Mouse (Mus musculus): ENCODE data around the gene Rsrc1.
"Not testable (repeated sequence)": the region's sequence is repeated elsewhere in the genome, so short reads cannot be mapped to it uniquely, and the experiment has no call there.

Gene Rsrc1

DNA sequence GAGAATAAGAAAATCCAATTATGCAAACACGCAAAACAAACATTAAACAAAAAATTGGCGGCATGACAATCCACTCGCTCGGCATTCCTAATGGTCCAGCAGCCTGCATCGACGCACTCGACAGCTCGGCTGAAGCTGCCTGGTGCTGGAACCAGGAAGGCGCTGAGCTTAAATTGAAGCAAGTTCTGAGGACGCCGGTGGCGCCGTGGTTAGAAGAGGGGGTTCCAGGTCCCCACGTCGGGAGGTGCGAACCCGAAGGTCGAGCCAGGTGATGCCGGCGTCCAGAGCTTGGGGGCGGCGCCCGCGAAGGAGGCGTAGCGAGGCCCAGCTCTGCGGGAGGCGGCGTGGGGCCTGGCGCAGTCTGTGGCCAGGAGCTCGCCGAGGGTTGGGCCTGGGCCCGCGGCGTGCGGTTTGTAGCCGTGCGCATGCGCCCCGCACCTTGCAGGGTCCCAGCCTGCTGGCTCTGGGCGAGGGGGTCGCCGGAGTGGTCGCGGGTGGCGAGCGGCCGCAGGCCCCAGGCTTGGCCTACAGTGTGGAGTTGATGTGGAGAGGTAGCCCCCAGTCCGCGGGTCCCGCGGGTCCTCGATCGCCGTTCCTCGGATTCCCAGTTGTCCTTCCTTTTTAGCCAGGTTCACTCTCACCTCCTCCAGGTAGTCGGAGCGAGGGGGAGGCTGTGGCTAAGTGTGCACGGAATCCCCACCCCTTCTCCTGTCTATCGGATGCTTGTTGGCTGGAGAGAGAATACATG is 4.5 kb downstream of the Rsrc1 start:
- peak; percentile 91 for DNase-seq (ENCODE audit: low spot score)

DNA sequence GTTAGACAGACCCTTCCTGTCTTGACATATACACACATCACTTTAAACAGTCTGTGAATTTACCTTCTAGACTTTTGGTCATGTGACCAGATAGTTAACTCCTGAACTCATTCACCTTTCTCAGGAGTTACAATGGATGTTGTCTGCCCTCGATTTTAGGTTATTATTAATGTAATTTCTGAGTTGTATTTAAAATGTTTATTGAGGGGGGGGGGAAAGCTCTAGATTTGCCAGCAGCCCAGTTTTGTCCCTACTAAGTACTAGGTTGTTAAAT is 5.0 kb downstream of the Rsrc1 start:
- no peak for DNase-seq (ENCODE audit: low spot score)

GRCm38 (mm10) chr3:66996820-66997219 is 15.6 kb downstream of the Rsrc1 start:
- no peak for DNase-seq (ENCODE audit: low spot score)

- no peak for DNase-seq (ENCODE audit: low spot score)
Observed at GRCm38 (mm10) chr3:67036387-67037062, 55.3 kb downstream of the Rsrc1 start.

- no peak for DNase-seq (ENCODE audit: low spot score)
Observed at GRCm38 (mm10) chr3:67059755-67060154, 78.6 kb downstream of the Rsrc1 start.

DNA sequence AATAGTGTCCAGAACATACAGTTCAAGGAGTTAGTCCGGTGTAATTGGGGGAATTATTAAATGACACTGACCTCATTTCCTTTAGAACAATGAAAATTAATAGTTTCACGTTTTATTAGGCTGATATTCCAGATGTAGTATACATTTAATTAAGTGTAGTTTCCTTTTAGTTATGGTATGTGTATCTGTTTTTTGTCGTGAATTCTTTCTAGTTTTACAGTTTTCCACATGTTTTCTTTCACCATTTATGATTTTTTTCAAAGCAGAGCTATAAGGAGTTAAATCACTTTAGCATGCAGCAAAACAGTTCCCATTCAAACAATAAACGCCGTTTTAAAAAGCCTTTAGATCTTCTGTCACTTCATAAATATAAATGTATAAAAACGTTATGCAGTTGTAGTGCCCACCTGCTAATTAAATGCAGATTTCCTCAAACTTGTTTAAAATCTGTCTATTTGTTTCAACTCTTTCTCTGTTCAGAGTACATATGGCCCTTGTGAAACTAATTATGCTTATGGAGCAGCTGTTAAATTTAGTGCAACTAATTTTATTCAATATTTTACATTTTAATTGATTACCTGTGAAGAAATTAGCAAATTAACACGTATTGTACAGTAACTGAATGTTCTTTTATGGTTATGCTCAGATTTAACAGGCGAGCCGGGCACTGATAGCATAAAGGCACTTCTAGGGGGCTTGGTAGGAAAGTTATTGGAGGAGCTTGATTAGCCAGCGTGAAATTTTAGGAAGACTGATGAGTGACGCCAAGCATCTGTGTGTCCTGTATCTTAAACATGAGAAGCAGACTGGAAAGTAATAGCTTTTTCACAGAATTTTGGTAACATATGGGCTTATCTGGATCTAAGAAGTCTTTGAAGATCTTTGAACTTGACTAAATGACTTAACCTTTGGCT is 89.6 kb downstream of the Rsrc1 start:
- no peak for DNase-seq (ENCODE audit: low spot score)

DNA sequence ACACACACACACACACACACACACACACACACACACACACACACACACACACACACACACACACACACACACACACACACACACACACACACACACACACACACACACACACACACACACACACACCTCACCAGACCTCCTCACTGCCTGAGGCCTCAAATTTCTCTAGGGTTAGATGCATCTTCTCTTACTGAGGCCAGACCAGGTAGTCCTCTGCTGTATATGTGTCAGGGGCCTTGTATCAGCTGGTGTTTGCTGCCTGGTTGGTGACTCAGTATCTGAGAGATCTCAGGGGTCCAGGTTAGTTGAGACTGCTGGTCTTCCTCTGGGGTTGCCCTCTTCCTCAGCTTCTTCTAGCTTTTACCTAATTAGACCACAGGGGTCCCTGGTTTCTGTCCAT is 92.5 kb downstream of the Rsrc1 start:
- not testable (repeated sequence) for DNase-seq (ENCODE audit: low spot score)

DNA sequence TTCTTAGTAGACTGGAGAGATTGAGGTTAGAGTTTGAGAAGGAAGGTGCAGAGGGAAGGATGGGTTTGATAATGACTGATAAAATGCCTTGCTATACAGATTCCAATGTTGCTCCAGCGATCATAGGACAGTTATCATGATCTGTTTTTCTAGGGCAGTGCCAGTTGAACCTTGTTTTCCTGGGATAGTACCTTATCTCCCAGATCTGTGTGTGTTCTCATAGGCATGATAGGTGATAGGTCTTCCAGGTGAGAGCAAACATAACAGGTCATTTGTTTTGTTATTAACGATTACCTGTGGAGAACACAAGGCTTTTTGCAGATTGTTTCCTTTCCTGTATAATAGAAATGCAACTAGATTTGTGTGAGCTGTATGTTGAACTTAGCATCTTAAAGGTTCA is 94.3 kb downstream of the Rsrc1 start:
- DNase-seq (ENCODE audit: low spot score): no peak

- DNase-seq (ENCODE audit: low spot score): no peak
Observed at GRCm38 (mm10) chr3:67084742-67085141, 103.6 kb downstream of the Rsrc1 start.

GRCm38 (mm10) chr3:67108428-67108827 is 127.2 kb downstream of the Rsrc1 start:
- DNase-seq (ENCODE audit: low spot score): no peak

DNA sequence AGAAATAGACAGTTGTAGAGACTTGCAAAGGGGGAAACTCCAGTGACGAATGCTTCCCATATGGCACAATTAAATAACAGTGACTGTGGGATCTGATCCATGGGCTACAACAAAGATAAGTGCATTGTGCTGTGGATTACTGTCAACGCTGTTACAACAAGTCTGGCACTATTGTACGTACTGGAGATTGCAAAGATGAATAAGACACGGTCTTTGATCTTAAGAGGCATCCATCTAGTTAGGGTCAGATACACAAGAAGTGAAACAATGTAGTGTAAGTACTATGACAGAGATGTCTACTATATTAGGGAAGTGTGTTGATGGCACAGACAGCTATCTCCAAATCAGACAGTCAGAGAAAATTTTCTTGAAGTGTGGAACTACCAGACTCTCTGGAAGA is 135.1 kb downstream of the Rsrc1 start:
- no peak for DNase-seq (ENCODE audit: low spot score)

- no peak for DNase-seq (ENCODE audit: low spot score)
Observed at GRCm38 (mm10) chr3:67132521-67132920, 151.3 kb downstream of the Rsrc1 start.

DNA sequence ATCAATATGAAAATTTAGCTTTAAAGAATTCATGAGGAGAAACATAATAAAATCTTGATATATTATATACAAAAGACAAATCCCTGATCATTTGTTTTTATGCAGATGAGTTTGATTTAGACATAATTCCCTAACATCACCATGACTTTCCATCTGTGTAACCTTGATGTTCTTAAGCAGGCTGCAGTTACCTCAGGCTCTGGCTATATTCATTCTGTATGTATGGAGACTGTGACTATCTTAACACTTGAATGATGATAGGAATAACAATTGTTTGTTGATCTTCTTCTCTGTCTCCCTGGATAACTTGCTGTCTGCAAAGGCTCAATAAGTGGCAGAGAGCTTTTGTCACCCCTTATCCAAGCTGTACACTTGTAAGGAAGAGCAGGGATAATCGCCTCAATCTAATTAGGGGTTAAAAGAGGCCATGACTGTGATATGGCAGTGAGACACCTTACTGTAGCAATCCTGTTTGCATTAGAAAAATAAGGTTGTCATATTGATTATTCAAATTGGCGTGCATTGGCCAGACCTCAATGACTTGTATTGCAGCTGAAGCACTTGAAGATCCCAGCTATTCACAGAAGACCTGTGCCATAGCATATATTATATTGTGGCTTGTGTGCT is 154.7 kb downstream of the Rsrc1 start:
- no peak for DNase-seq (ENCODE audit: low spot score)

- no peak for DNase-seq (ENCODE audit: low spot score)
Observed at GRCm38 (mm10) chr3:67144952-67145351, 163.8 kb downstream of the Rsrc1 start.

- DNase-seq (ENCODE audit: low spot score): no peak
Observed at GRCm38 (mm10) chr3:67146280-67146679, 165.1 kb downstream of the Rsrc1 start.

GRCm38 (mm10) chr3:67147246-67147645 is 166.1 kb downstream of the Rsrc1 start:
- no peak for DNase-seq (ENCODE audit: low spot score)

GRCm38 (mm10) chr3:67197179-67197578 is 216.0 kb downstream of the Rsrc1 start:
- no peak for DNase-seq (ENCODE audit: low spot score)

- no peak for DNase-seq (ENCODE audit: low spot score)
Observed at GRCm38 (mm10) chr3:67213047-67213457, 231.9 kb downstream of the Rsrc1 start.

DNA sequence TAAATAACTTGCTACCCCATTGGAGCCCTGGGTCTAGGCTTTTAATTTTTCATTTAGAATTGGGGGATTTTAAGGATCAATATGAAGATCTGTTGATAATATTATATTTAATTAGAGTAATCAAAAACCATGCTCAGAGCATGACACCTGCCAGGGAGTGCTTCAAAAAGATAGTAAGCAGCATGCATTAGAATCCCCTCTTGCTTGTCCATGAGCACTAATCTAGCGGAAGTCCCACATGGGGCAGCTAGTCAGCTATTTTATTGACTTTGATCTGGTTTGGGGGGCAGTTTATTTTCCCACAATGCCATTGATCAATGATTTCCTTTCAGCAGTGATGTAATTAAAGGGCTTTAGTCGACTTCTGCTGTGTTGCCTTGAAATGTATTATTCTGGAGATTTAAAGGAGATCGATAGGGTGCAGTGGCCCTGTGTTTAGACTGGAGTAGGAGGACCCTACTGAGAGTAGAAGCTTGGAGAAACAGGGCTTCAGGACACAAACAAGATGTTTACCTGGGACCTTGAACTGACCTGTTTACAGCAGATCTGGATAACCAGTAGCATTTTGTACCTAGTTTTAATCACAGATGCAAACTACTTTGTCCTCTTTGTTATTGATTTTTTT is 251.5 kb downstream of the Rsrc1 start:
- no peak for DNase-seq (ENCODE audit: low spot score)

- DNase-seq (ENCODE audit: low spot score): not testable (repeated sequence)
Observed at GRCm38 (mm10) chr3:67242451-67242850, 261.3 kb downstream of the Rsrc1 start.

DNA sequence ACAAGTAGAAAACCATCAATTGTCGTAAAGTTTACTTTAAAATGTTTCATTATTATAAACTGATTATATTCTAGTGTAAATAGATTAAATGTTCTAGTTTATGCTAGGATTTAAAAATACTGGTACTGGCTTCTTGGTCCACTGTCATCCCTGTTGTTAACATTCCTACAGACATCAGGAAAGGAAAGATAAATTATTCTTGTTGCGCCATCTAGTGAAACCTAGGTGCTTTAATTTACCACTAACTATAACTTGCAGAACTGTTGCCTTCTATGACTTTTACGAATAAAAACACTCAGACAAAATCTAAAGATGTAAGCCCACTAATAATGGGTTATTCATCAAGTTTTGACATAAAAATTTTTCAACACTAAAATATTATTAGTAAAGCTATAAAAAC is 286.3 kb downstream of the Rsrc1 start:
- DNase-seq (ENCODE audit: low spot score): no peak

GRCm38 (mm10) chr3:67279781-67280180 is 298.6 kb downstream of the Rsrc1 start:
- no peak for DNase-seq (ENCODE audit: low spot score)

All from yolk sac, embryonic 10.5 days (tissue).